Comparison of ENCODE assay signal across 8 mouse cellular contexts in the genomic region with DNA sequence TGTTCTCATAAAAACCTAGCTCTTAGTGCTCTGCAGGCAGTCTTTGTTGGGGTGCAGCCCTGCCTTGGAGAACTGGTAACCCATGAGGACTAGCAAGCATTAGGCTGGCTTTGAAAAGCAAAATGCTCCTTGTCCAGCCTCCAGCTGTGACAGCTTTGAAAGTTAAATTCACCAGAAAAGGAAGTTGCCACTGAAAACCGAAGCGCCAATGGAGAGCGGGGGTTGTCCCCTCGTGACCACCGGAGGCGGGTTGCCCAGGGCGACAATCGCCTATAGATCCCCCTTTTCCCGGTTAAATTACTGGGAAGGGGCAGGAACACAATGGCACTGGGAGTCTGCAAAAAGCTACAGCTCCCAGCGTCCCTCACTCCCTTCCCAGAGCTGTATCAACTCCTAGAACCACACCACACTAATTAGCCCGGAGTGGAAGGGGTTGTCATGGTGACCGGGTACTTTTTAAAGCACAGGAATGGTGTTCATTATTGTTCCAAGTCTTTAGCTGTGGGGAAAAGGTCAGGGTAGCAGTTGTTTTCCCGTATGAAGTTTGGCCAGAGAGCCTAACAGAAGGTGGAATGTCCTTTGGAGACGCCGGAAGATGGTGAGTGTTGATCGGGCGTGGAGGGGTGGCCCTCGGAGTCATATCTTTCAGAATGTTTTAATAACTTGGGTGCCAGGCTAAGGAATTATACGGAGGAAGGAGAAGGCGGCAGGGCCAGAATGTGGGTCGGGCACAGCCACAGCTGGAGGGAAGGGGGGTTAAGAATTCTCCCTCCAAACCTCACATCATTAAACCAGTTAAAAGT.
DNase-seq lines count a peak whose midpoint lies in the region; ATAC-seq and TF ChIP-seq lines count a peak whose summit lies in the region.

No protein-coding gene starts in this region.

- no peak for DNase-seq in Patski (ENCODE audit: low read depth, low spot score)
- DNase-seq in embryo, embryonic 10.5 days (ENCODE audit: low spot score): peak; percentile 95
- peak; percentile 70 to 74 for DNase-seq in heart, adult 18-20 months
- DNase-seq in left cerebral cortex, postnatal 4 days: peak; percentile 57
- peak; percentile 91 for DNase-seq in mesoderm, embryonic 11.5 days (ENCODE audit: low read depth, low spot score)
- peak; percentile 58 for DNase-seq in right cerebral cortex, postnatal 4 days
- no peak for DNase-seq in c-Kit-positive CD71-positive TER-119-positive erythroid progenitor cells, embryonic 14.5 days (ENCODE audit: low spot score)

- peak overlapping the region; percentile 54 for H3K4me2 ChIP-seq in intestine, postnatal 0 days (replicated peaks; ENCODE audit: low read depth)

- POLR2A ChIA-PET in Patski (lab: Charles Lee): interaction anchor here (0.6 to 0.9 kb wide), 3 partner anchors 8 to 32 kb away, joined by 3 read pairs; no protein-coding TSS in a partner anchor

- TF ChIP-seq CTCF in Patski (IDR thresholded peaks at IDR 0.05): no peak
- no peak for TF ChIP-seq CTCF in intestine, postnatal 0 days (IDR thresholded peaks at IDR 0.05; ENCODE audit: low read depth)

- H3K9me3 ChIP-seq in intestine, postnatal 0 days (ENCODE audit: control insufficient read depth): no peaks in the 10 kb centered on the region

- peak; percentile 3 for ATAC-seq in Patski
- peak; percentile 36; the same call in 1 of the 2 replicates for ATAC-seq in intestine, postnatal 0 days

- H3K27me3 ChIP-seq in Patski: no peaks in the 10 kb centered on the region
- no peaks in the 10 kb centered on the region for H3K27me3 ChIP-seq in intestine, postnatal 0 days (replicated peaks; ENCODE audit: control insufficient read depth, insufficient read depth, low read length)

- H3K4me1 ChIP-seq in intestine, postnatal 0 days (replicated peaks; ENCODE audit: control insufficient read depth, insufficient read depth, low read length): no peaks in the 10 kb centered on the region

- in situ Hi-C loops in Patski (cut with MboI; ENCODE audit: low pct_unique_long_range_greater_than_20kb): no loop called here

- CTCF ChIA-PET in Patski (lab: Charles Lee): interaction anchor here (1.0 to 1.1 kb wide), 2 partner anchors 31 to 210 kb away, joined by 3 read pairs; a partner anchor contains a TSS

- peak overlapping the region; percentile 11; the same call in 1 of the 2 replicates for H3K9ac ChIP-seq in intestine, postnatal 0 days (ENCODE audit: low read depth, low read length)

- H3K4me3 ChIP-seq in intestine, postnatal 0 days (ENCODE audit: low read depth, low read length): peak overlapping the region; percentile 34

- peak overlapping the region; percentile 36 for H3K27ac ChIP-seq in intestine, postnatal 0 days (ENCODE audit: low read depth, low read length)

- intact Hi-C loops in left cerebral cortex, postnatal 4 days (cut with DNase I): no loop called here

- 12% methylated on average over 21 of the region's 21 CpGs for WGBS in intestine, postnatal 0 days

- H3K36me3 ChIP-seq in intestine, postnatal 0 days (ENCODE audit: control insufficient read depth, insufficient read depth): peaks cover 2% of the 10 kb centered on the region

Comparison
In these comparisons a context has a peak if more than half of its experiments do, and no peak if none do; other contexts are left out.
1. DNase-seq: peak in embryo, embryonic 10.5 days (single experiment), heart, adult 18-20 months (2 of 2), left cerebral cortex, postnatal 4 days (single experiment), mesoderm, embryonic 11.5 days (single experiment) and right cerebral cortex, postnatal 4 days (single experiment); none in Patski (single experiment) and c-Kit-positive CD71-positive TER-119-positive erythroid progenitor cells, embryonic 14.5 days (single experiment).